Mouse (Mus musculus) gastrocnemius, postnatal 36 days (tissue): ENCODE measurements at regions not wholly inside any gene's neighbourhood (a gene's known extent, or its start where the extent isn't known, plus 50 kb on each side); places are given as distances from the start of the nearest gene placed in this dataset.

Source experiments
- DNase-seq, 2 experiments: peaks; one replicate each; pipeline ENCODE4 v3.0.0; 2022
- intact Hi-C: fragments of 180-260 bp; cut with DNase I; formaldehyde crosslinking; loops from one replicate; pipeline ENCODE4 v1.15.1; 2025

GRCm38 (mm10) chrX:13014051-13014450 is 57.2 kb upstream of the Usp9x start:
- DNase-seq = no peak
- intact Hi-C loops = no loop called here

- intact Hi-C loops = no loop called here
- DNase-seq = no peak
Measured at GRCm38 (mm10) chrX:13013086-13013485, 58.2 kb upstream of the Usp9x start.

- no peak for DNase-seq
- intact Hi-C loops = no loop called here
Measured at GRCm38 (mm10) chrX:12990777-12991176, 80.5 kb upstream of the Usp9x start.

- intact Hi-C loops = no loop called here
- DNase-seq = no peak
Measured at GRCm38 (mm10) chrX:12977676-12978075, 93.6 kb upstream of the Usp9x start.

- intact Hi-C loops = no loop called here
- DNase-seq = no peak
Measured at GRCm38 (mm10) chrX:12968979-12969746, 102.1 kb upstream of the Usp9x start.

GRCm38 (mm10) chrX:12959467-12960314 is 111.6 kb upstream of the Usp9x start:
- intact Hi-C loops = no loop called here
- no peak for DNase-seq

GRCm38 (mm10) chrX:12958873-12959272 is 112.4 kb upstream of the Usp9x start:
- intact Hi-C loops = no loop called here
- no peak for DNase-seq

GRCm38 (mm10) chrX:12950928-12951660 is 120.2 kb upstream of the Usp9x start:
- intact Hi-C loops = no loop called here
- peak; percentile 40 to 41 for DNase-seq

GRCm38 (mm10) chrX:12942451-12942850 is 128.8 kb upstream of the Usp9x start:
- intact Hi-C loops = no loop called here
- no peak for DNase-seq

- intact Hi-C loops = no loop called here
- peak; percentile 11 to 35 for DNase-seq
Measured at GRCm38 (mm10) chrX:12936406-12937172, 134.7 kb upstream of the Usp9x start.

GRCm38 (mm10) chrX:12933294-12933807 is 137.9 kb upstream of the Usp9x start:
- DNase-seq = no peak
- intact Hi-C loops = no loop called here

GRCm38 (mm10) chrX:12930242-12930641 is 141.1 kb upstream of the Usp9x start:
- DNase-seq = no peak
- intact Hi-C loops = no loop called here

GRCm38 (mm10) chrX:12927797-12928589 is 143.3 kb upstream of the Usp9x start:
- no peak for DNase-seq
- intact Hi-C loops = no loop called here

- no peak for DNase-seq
- intact Hi-C loops = no loop called here
Measured at GRCm38 (mm10) chrX:12924705-12925644, 146.3 kb upstream of the Usp9x start.

- no peak for DNase-seq
- intact Hi-C loops = no loop called here
Measured at GRCm38 (mm10) chrX:12919576-12919975, 151.7 kb upstream of the Usp9x start.

- no peak for DNase-seq
Measured at GRCm38 (mm10) chrX:12917105-12917504, 154.2 kb upstream of the Usp9x start.

GRCm38 (mm10) chrX:12916684-12917083 is 154.6 kb upstream of the Usp9x start:
- intact Hi-C loops = no loop called here
- DNase-seq = no peak

More at GRCm38 (mm10) chrX:12917105-12917504, 154.2 kb upstream of the Usp9x start:
- intact Hi-C loops = no loop called here

- intact Hi-C loops = no loop called here
- peak in 1 of 2 experiments; percentile 8 for DNase-seq
Measured at GRCm38 (mm10) chrX:12900256-12900655, 138.4 kb upstream of the Med14 start.
